Mouse (Mus musculus) left cerebral cortex, adult 6 months (tissue): ENCODE data around the gene Wnk3. TPM values are rescaled to one million over a fixed set of nuclear protein-coding genes. Genes with fewer than 3 reads are reported as not detected.

Source experiments
- long read RNA-seq, 2 experiments: library from polyadenylated mRNA; unstranded; transcript quantifications; one replicate each; pipeline ENCODE4 v2.0.0; 2019 to 2020
- polyA plus RNA-seq: library from polyadenylated mRNA; unstranded; fragments of <200 nt; fragmentation: Nextera tagmentation; gene quantifications from 2 replicates; pipeline ENCODE4 v1.2.3, GENCODE M21; 2021

The Wnk3 gene
- 4.4 and 6.6 TPM in 2 replicates for polyA plus RNA-seq
- long read RNA-seq, experiment 1, partial matches to known transcripts, result 4 of 17 reads
- long read RNA-seq, experiment 1, other reads (novel, unspliced or antisense), result 13 of 17 reads
- long read RNA-seq, experiment 2, partial matches to known transcripts, result 1 of 18 reads
- long read RNA-seq, experiment 2, other reads (novel, unspliced or antisense), result 17 of 18 reads

DNA sequence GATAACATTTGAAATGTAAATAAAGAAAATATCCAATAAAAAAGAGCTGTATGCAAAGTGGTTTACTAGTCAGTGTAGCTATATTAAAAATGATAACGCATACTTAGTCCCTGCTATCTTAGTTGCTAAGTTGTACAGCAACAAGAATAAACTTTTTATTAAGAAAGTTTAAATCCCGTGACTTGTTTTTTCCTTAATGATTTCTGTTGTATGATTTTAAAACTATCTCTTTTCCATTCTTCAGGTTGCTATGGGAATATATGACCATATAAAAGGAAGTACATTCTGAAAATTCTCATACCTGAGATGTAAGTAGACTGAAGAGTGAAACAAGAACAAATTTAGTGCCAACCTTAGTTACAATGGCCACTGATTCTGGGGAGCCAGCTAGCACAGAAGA lies at the start of gene Wnk3:
Gene Wnk3 (plus strand): TSS at position 301 of the 400 bp plus-strand sequence.

DNA sequence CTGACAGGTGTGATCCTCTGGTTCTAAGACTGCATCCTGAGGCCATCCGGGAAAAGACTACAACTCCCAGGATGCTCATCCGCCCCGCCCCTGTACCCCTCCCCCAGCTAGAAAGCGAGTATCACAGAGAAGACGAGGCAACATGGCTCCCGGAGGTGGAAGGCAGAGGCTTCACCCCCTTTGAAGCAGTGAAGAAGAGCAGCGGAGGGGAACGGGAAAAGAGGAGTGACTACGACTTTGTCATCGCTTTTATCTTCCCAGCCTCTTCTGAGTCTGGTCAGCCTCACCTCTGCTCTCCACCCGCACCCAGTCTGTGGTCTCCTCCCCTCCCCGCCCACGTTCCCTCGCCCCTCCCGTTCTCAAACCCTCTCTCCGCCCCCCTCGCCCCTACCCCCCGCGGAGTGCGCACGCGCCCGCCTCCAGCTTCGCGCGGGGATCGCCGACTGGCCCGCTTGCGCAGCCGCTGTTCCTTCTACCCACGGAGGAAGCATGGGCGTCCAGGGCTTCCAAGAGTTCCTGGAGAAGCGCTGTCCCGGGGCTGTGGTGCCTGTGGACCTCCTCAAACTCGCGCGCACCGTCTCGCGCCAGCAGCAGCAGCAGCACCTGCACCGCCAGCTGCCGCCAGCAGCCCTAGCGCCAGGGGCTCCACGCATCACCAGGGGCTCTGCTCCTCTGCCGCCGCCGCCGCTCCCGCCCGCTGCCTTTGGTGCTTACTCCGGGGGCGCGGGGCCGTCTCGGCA lies 146.1 kb downstream of the Wnk3 start, which contains the start of gene Fam120c:
Gene Fam120c (plus strand): TSS at position 415 of the 740 bp plus-strand sequence.

Other genes starting within 250 kb of the Wnk3 start
- 71.8 and 72.1 TPM in 2 replicates for gene Gnl3l, start 180.8 kb upstream of the Wnk3 start, polyA plus RNA-seq
- gene Fgd1, start 151.9 kb upstream of the Wnk3 start, polyA plus RNA-seq, result 1.7 and 3.7 TPM in 2 replicates
- gene Tsr2, start 101.5 kb upstream of the Wnk3 start, polyA plus RNA-seq, result 34.2 and 41.9 TPM in 2 replicates
- gene Fam120c, start 146.1 kb downstream of the Wnk3 start, polyA plus RNA-seq, result 10.5 and 16.1 TPM in 2 replicates